Mouse (Mus musculus): ENCODE measurements around the gene Pik3r6. TPM values are rescaled to one million over a fixed set of nuclear protein-coding genes. Genes with fewer than 3 reads are reported as not detected.

The Pik3r6 gene
- polyA plus RNA-seq, 1 experiment, result 30.1 TPM

DNA sequence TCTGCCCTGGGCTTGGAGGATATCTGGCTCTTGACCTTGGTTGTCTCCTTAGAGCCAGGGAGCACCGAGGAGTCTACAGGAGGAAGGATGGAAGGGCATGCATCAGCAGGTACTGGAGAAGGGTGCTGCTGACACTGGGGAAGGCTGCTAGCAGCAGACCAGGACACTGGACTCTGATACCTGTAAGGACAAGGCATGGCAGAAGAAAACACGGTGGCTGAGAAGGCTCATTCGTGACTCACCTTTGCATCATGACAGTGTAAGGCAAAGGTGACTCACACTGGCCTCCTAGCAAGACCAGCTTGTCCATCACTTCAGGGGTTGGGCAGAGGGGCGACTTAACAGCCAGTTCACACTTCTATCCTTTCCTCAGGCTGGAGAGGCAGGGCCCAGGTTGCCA is 33.9 kb upstream of the Pik3r6 start:
- TF ChIP-seq POLR2A (IDR thresholded peaks at IDR 0.05; ENCODE audit: borderline replicate concordance, low read depth, low read length) (no peak), CTCF (IDR thresholded peaks at IDR 0.05; ENCODE audit: low read depth, low read length) (no peak)

GRCm38 (mm10) chr11:68472162-68472849 is 30.5 kb upstream of the Pik3r6 start:
- Histone ChIP-seq H3K27ac (ENCODE audit: insufficient read depth, low read depth, low read length) (peak overlapping the region; percentile 79), H3K4me1 (ENCODE audit: control insufficient read depth, insufficient read depth, low read length) (peaks cover 85% of the 10 kb centered on the region), H3K4me3 (ENCODE audit: insufficient read depth, low read length) (no peak overlapping the region)
- TF ChIP-seq CTCF (IDR thresholded peaks at IDR 0.05; ENCODE audit: low read depth, low read length) (no peak), POLR2A (IDR thresholded peaks at IDR 0.05; ENCODE audit: borderline replicate concordance, low read depth, low read length) (no peak)

More for the DNA sequence above, 33.9 kb upstream of the Pik3r6 start:
- peak overlapping the region; percentile 96 for H3K27ac ChIP-seq (ENCODE audit: insufficient read depth, low read depth, low read length)
- H3K4me1 ChIP-seq (ENCODE audit: control insufficient read depth, insufficient read depth, low read length), result peaks cover 86% of the 10 kb centered on the region
- no peak overlapping the region for H3K4me3 ChIP-seq (ENCODE audit: insufficient read depth, low read length)

DNA sequence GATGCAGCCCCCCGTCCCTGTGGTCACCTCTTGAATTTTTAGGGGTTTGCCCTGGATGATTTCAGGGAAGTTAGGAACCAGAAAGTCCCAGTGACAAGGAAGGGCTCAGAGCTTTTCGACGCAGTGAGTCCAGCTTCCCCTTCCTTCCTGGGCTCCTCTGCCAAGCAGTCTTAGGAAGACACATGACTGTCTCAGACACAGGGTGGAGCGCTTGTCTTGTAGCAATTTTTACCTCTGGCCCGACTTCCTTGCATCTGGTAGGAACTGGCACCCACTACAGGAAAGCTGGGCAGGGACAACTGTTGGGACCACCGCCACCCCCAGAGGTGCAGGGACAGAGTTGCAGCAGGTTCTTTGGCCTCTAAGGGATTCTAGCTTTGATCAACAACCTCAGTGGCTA is 28.2 kb upstream of the Pik3r6 start:
- H3K27ac ChIP-seq (ENCODE audit: insufficient read depth, low read depth, low read length), result peak overlapping the region; percentile 79
- H3K4me1 ChIP-seq (ENCODE audit: control insufficient read depth, insufficient read depth, low read length), result peaks cover 69% of the 10 kb centered on the region
- no peak overlapping the region for H3K4me3 ChIP-seq (ENCODE audit: insufficient read depth, low read length)
- TF ChIP-seq POLR2A (IDR thresholded peaks at IDR 0.05; ENCODE audit: borderline replicate concordance, low read depth, low read length) (no peak), CTCF (IDR thresholded peaks at IDR 0.05; ENCODE audit: low read depth, low read length) (0 out of 2 replicates have a peak, but pooled peaks have one; percentile 12)

DNA sequence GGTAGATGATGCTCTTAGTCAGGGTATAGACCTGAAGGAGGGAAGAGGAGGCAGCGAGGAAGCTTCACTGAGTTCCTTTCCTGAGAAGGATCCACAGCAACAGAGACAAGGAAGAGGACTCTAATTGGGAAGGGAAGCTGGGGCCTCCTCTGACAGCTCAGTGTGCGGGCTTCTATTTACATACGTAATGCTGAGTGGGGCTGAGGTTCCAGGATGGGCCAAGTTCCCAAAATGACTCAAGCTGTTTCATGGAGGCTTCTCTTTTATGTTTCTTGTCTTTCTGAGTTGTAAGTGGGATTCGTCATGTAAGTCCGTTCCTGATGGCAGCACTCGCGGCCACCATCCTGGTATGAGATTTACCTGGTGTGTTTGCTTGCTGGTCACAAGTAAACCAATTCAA is 27.1 kb upstream of the Pik3r6 start:
- Histone ChIP-seq H3K4me3 (ENCODE audit: insufficient read depth, low read length) (no peak overlapping the region), H3K27ac (ENCODE audit: insufficient read depth, low read depth, low read length) (peak overlapping the region; percentile 79), H3K4me1 (ENCODE audit: control insufficient read depth, insufficient read depth, low read length) (peaks cover 62% of the 10 kb centered on the region)
- TF ChIP-seq CTCF (IDR thresholded peaks at IDR 0.05; ENCODE audit: low read depth, low read length) (no peak), POLR2A (IDR thresholded peaks at IDR 0.05; ENCODE audit: borderline replicate concordance, low read depth, low read length) (no peak)

- Histone ChIP-seq H3K4me3 (ENCODE audit: insufficient read depth, low read length) (no peak overlapping the region), H3K4me1 (ENCODE audit: control insufficient read depth, insufficient read depth, low read length) (peaks cover 55% of the 10 kb centered on the region), H3K27ac (ENCODE audit: insufficient read depth, low read depth, low read length) (no peak overlapping the region)
- no peak for TF ChIP-seq CTCF (IDR thresholded peaks at IDR 0.05; ENCODE audit: low read depth, low read length)
- no peak for TF ChIP-seq POLR2A (IDR thresholded peaks at IDR 0.05; ENCODE audit: borderline replicate concordance, low read depth, low read length)
These were observed 25.2 kb upstream of the Pik3r6 start for GRCm38 (mm10) chr11:68477661-68478060.

DNA sequence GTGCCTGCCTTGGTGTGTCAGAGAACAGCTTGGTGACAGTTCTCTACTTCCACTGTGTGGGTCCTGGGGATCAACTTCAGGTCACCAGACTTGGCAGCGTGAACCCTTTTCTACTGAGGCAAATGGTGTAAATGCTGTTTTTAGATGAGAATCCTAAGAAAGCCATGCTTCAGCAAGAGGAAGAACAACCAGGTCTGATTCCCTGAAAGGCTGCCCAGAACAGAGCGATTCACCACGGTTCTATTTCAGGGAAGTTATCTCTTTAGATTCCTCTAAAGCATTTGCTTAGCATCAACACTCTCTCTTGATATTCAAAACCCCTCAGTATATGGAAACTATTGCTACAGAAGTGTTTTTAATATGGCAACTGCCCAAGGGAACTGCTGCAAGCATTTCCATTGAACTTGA is 24.2 kb upstream of the Pik3r6 start:
- no peak overlapping the region for H3K27ac ChIP-seq (ENCODE audit: insufficient read depth, low read depth, low read length)
- no peak overlapping the region for H3K4me3 ChIP-seq (ENCODE audit: insufficient read depth, low read length)
- H3K4me1 ChIP-seq (ENCODE audit: control insufficient read depth, insufficient read depth, low read length), result peaks cover 52% of the 10 kb centered on the region
- TF ChIP-seq POLR2A (IDR thresholded peaks at IDR 0.05; ENCODE audit: borderline replicate concordance, low read depth, low read length) (no peak), CTCF (IDR thresholded peaks at IDR 0.05; ENCODE audit: low read depth, low read length) (no peak)

GRCm38 (mm10) chr11:68480660-68481059 is 22.2 kb upstream of the Pik3r6 start:
- TF ChIP-seq CTCF (IDR thresholded peaks at IDR 0.05; ENCODE audit: low read depth, low read length) (no peak), POLR2A (IDR thresholded peaks at IDR 0.05; ENCODE audit: borderline replicate concordance, low read depth, low read length) (no peak)
- Histone ChIP-seq H3K27ac (ENCODE audit: insufficient read depth, low read depth, low read length) (no peak overlapping the region), H3K4me3 (ENCODE audit: insufficient read depth, low read length) (no peak overlapping the region), H3K4me1 (ENCODE audit: control insufficient read depth, insufficient read depth, low read length) (peaks cover 36% of the 10 kb centered on the region)

GRCm38 (mm10) chr11:68482001-68482400 is 20.8 kb upstream of the Pik3r6 start:
- Histone ChIP-seq H3K4me1 (ENCODE audit: control insufficient read depth, insufficient read depth, low read length) (peaks cover 23% of the 10 kb centered on the region), H3K4me3 (ENCODE audit: insufficient read depth, low read length) (no peak overlapping the region), H3K27ac (ENCODE audit: insufficient read depth, low read depth, low read length) (no peak overlapping the region)
- TF ChIP-seq CTCF (IDR thresholded peaks at IDR 0.05; ENCODE audit: low read depth, low read length) (no peak), POLR2A (IDR thresholded peaks at IDR 0.05; ENCODE audit: borderline replicate concordance, low read depth, low read length) (no peak)

DNA sequence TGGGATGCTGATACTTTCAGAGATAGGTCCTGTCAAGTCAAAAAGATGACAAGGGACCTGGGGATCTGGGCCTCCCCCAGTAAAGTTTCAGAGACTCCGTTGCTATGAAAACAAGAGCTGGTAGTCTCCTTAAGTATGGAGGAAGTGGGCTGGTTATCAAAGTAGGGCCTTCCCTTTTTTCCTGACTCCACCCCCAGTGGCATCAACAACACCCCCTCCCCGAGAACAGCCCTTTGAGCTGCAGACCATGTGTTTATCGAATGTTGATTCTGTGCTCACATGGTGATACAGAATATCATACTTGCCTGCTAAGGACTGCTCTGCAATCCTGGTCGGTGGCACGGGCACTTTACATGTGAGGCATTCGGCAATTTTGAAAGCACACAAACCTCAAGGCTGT is 19.6 kb upstream of the Pik3r6 start:
- Histone ChIP-seq H3K27ac (ENCODE audit: insufficient read depth, low read depth, low read length) (peak overlapping the region; percentile 24), H3K4me3 (ENCODE audit: insufficient read depth, low read length) (no peak overlapping the region), H3K4me1 (ENCODE audit: control insufficient read depth, insufficient read depth, low read length) (peaks cover 18% of the 10 kb centered on the region)
- TF ChIP-seq POLR2A (IDR thresholded peaks at IDR 0.05; ENCODE audit: borderline replicate concordance, low read depth, low read length) (no peak), CTCF (IDR thresholded peaks at IDR 0.05; ENCODE audit: low read depth, low read length) (no peak)

- no peak for TF ChIP-seq POLR2A (IDR thresholded peaks at IDR 0.05; ENCODE audit: borderline replicate concordance, low read depth, low read length)
- TF ChIP-seq CTCF (IDR thresholded peaks at IDR 0.05; ENCODE audit: low read depth, low read length), result no peak
- no peak overlapping the region for H3K27ac ChIP-seq (ENCODE audit: insufficient read depth, low read depth, low read length)
- no peak overlapping the region for H3K4me3 ChIP-seq (ENCODE audit: insufficient read depth, low read length)
- H3K4me1 ChIP-seq (ENCODE audit: control insufficient read depth, insufficient read depth, low read length), result peaks cover 18% of the 10 kb centered on the region
These were observed 18.4 kb upstream of the Pik3r6 start for GRCm38 (mm10) chr11:68484431-68484830.
